Mouse (Mus musculus): Measurements from ENCODE around the gene Olfr1042.

- TF ChIP-seq EP300 (optimal IDR thresholded peaks at IDR 0.05) (no peak), CTCF (IDR thresholded peaks at IDR 0.05; ENCODE audit: low read depth) (no peak)
These were observed 18.3 kb upstream of the Olfr1042 start for GRCm38 (mm10) chr2:86179950-86180349.
